Mouse (Mus musculus) CH12.LX (cell line): ENCODE data around the gene Limk2.

ENCODE experiments used
- CTCF ChIP-seq, 2 experiments: IDR thresholded peaks in 1 of 2; conservative IDR thresholded peaks in 1 of 2; 2 replicates each; pipeline ENCODE4 v1.5.1; 2011 to 2012; ENCODE audit warnings: low read depth in 2 of 2, low read length in 2 of 2, improper control_type of control experiment in 1 of 2, inconsistent platforms in 1 of 2, mild to moderate bottlenecking in 1 of 2, moderate library complexity in 1 of 2
- E2F4 ChIP-seq: IDR thresholded peaks from 2 replicates; pipeline ENCODE4 v1.6.1; 2011; ENCODE audit warnings: low read depth, low read length, improper control_type of control experiment; ENCODE audit not compliant: insufficient replicate concordance
- IRF4 ChIP-seq: IDR thresholded peaks from 2 replicates; pipeline ENCODE4 v1.6.1; 2014; ENCODE audit warnings: low read depth, mild to moderate bottlenecking, inconsistent platforms, low read length, improper control_type of control experiment
- MXI1 ChIP-seq: IDR thresholded peaks from 2 replicates; pipeline ENCODE4 v1.6.1; 2011; ENCODE audit warnings: mild to moderate bottlenecking, low read depth, low read length, improper control_type of control experiment
- POLR2A ChIP-seq: IDR thresholded peaks from 2 replicates; pipeline ENCODE4 v1.6.1; 2011; ENCODE audit warnings: low read depth, mild to moderate bottlenecking, improper control_type of control experiment, low read length
- ZC3H11A ChIP-seq: IDR thresholded peaks from 2 replicates; pipeline ENCODE4 v1.6.1; 2012; ENCODE audit warnings: low read depth, mild to moderate bottlenecking, inconsistent platforms, low read length, improper control_type of control experiment

DNA sequence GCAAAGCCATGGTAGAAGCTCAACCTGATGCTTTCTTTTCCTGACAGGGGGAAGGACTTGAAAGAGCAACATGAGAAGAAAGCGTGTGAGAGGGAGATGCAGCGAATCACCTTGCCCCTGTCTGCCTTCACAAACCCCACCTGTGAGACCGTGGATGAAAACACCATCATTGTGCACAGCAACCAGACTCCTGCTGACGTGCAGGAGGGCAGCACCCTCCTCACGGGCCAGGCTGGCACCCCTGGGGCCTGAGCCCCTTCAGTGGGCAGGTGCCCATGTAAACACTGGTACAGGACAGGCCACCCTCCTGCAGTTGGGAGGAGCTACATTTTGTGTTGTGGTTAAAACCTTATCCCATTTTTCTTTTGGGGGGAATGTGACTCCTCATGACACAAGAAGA, 67.5 kb downstream of the Limk2 start:
- TF ChIP-seq E2F4: no peak
- TF ChIP-seq POLR2A: no peak
- TF ChIP-seq CTCF (conservative IDR thresholded peaks at IDR 0.05 in 1 of 2, IDR thresholded peaks at IDR 0.05 in 1 of 2; ENCODE audit: low read depth in 2 of 2, low read length in 2 of 2): no peak
- no peak for TF ChIP-seq ZC3H11A
- TF ChIP-seq MXI1: no peak
- TF ChIP-seq IRF4: no peak
